Mouse (Mus musculus) adrenal gland, adult 2 months (tissue): Measurements from ENCODE around the gene Slc10a1. TPM values are rescaled to one million over a fixed set of nuclear protein-coding genes. Genes with fewer than 3 reads are reported as not detected.
A peak's percentile ranks its signal among the peaks of the same experiment; 100 is the strongest.

Source experiments
- DNase-seq: peaks from one replicate; pipeline ENCODE4 v3.0.0; 2021
- polyA plus RNA-seq: library from polyadenylated mRNA; depleted of rRNA; stranded (reverse); fragments of >200 nt; gene quantifications from 2 replicates; pipeline ENCODE4 v1.2.3, GENCODE M21; 2012; rRNA removed
- total RNA-seq, 2 experiments: library from RNA; stranded (reverse); gene quantifications; 2 replicates each; pipeline ENCODE4 v1.2.3; 2021

The Slc10a1 gene
- total and polyA plus RNA-seq, 3 experiments, result 0.67 to 2.3 TPM; not detected in 1

GRCm38 (mm10) chr12:80927518-80927917 is 41.0 kb downstream of the Slc10a1 start:
- DNase-seq, result no peak

- peak; percentile 38 for DNase-seq
Measured at GRCm38 (mm10) chr12:80926550-80926949, 42.0 kb downstream of the Slc10a1 start.

- peak; percentile 45 for DNase-seq
Measured at GRCm38 (mm10) chr12:80925919-80926318, 42.6 kb downstream of the Slc10a1 start.

GRCm38 (mm10) chr12:80924205-80924604 is 44.3 kb downstream of the Slc10a1 start:
- DNase-seq, result no peak

GRCm38 (mm10) chr12:80923602-80924001 is 44.9 kb downstream of the Slc10a1 start:
- no peak for DNase-seq

GRCm38 (mm10) chr12:80922869-80923268 is 45.6 kb downstream of the Slc10a1 start:
- no peak for DNase-seq

GRCm38 (mm10) chr12:80921301-80921700 is 47.2 kb downstream of the Slc10a1 start:
- DNase-seq, result no peak

- DNase-seq, result peak; percentile 52
Measured at GRCm38 (mm10) chr12:80917764-80918163, 50.7 kb downstream of the Slc10a1 start.

GRCm38 (mm10) chr12:80909631-80910030 is 58.9 kb downstream of the Slc10a1 start:
- no peak for DNase-seq

Other genes starting within 250 kb of the Slc10a1 start
- under 1 TPM in 1 of 2 experiments, not detected in 1; 0.07 TPM for gene Ccdc177, start 208.0 kb downstream of the Slc10a1 start, total RNA-seq
- gene Ccdc177, start 208.0 kb downstream of the Slc10a1 start, polyA plus RNA-seq, result not detected in 2 replicates
- 10 to 100 TPM; 50.4 to 57.8 TPM for gene Susd6, start 178.2 kb downstream of the Slc10a1 start, total RNA-seq
- gene Susd6, start 178.2 kb downstream of the Slc10a1 start, polyA plus RNA-seq, result 61.5 and 62.6 TPM in 2 replicates
- gene Srsf5, start 23.2 kb downstream of the Slc10a1 start, total RNA-seq, result 100 to 1,000 TPM; 249 to 348 TPM
- gene Srsf5, start 23.2 kb downstream of the Slc10a1 start, polyA plus RNA-seq, result 126 and 136 TPM in 2 replicates
- gene Smoc1, start 58.1 kb upstream of the Slc10a1 start, total RNA-seq, result 100 to 1,000 TPM; 159 to 164 TPM
- 230 and 305 TPM in 2 replicates for gene Smoc1, start 58.1 kb upstream of the Slc10a1 start, polyA plus RNA-seq